Mouse (Mus musculus): ENCODE results near the gene Tgif2. TPM values are rescaled to one million over a fixed set of nuclear protein-coding genes. Genes with fewer than 3 reads are reported as not detected.
"Not testable (repeated sequence)": the region's sequence is repeated elsewhere in the genome, so short reads cannot be mapped to it uniquely, and the experiment has no call there.

Gene Tgif2
- polyA plus RNA-seq, 1 experiment from 2014 or later: 44.5 TPM

- WGBS: 58% methylated on average over 3 of the region's 3 CpGs
- Histone ChIP-seq H3K9ac (replicated peaks) (no peak overlapping the region), H3K27ac (no peak overlapping the region), H3K4me3 (replicated peaks) (no peak overlapping the region), H3K36me3 (no peaks in the 10 kb centered on the region), H3K4me1 (replicated peaks) (peaks cover 24% of the 10 kb centered on the region), H3K27me3 (no peaks in the 10 kb centered on the region), H3K9me3 (no peaks in the 10 kb centered on the region), H3K4me2 (replicated peaks) (no peak overlapping the region)
- no peak for ATAC-seq
Measured at GRCm38 (mm10) chr2:156815412-156815811, 24.4 kb upstream of the Tgif2 start.

DNA sequence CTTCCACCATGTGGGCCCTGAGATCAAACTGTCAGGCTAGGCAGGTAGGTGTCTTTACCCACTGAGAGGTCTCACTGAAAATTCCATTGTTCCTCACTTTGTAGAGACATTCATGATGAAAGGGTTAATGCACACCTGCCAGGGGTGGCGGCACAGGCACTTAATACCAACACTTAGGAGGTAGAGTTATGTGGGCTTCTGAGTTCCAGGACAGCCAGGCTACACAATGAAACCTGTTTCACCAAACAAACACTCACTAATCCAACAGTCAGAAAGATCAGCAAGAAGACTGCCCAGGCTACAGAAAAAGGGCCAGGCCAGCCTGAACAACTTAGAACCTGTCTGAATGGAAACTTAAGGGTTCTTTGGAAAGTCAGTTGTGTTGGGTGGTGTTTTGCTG lies 23.7 kb upstream of the Tgif2 start:
- Histone ChIP-seq H3K4me1 (replicated peaks) (peaks cover 24% of the 10 kb centered on the region), H3K36me3 (no peaks in the 10 kb centered on the region), H3K27ac (no peak overlapping the region), H3K4me2 (replicated peaks) (no peak overlapping the region), H3K4me3 (replicated peaks) (no peak overlapping the region), H3K27me3 (no peaks in the 10 kb centered on the region), H3K9ac (replicated peaks) (no peak overlapping the region), H3K9me3 (no peaks in the 10 kb centered on the region)
- no peak for ATAC-seq
- WGBS: 63% methylated on average over 1 of the region's 1 CpGs

- WGBS: 90% methylated on average over 6 of the region's 6 CpGs
- ATAC-seq; H3K27me3 ChIP-seq; H3K4me3 ChIP-seq (replicated peaks); H3K4me2 ChIP-seq (replicated peaks); H3K4me1 ChIP-seq (replicated peaks); H3K9me3 ChIP-seq; H3K36me3 ChIP-seq; H3K27ac ChIP-seq; H3K9ac ChIP-seq (replicated peaks): not testable (repeated sequence)
Measured at GRCm38 (mm10) chr2:156825128-156825527, 14.7 kb upstream of the Tgif2 start.

DNA sequence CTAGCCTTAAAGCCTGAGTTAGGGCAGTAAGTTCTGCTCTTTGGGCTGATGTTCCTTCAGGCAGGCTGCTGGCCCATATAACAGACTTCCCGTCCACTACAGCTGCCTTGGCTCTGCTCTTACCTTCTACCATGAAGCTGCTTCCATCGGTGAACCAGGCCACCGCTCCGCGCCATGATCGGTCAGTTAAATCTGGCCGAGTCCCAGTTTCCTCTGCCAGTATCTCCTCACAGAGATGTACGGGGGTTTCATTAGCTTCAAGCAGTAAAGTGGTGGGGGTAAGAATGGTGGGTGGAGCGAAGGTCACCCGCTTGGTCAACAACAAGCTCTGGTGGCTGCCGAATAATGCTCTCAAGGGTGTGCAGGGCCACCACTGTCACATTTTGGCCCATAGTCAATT lies 5.5 kb upstream of the Tgif2 start:
- H3K27me3 ChIP-seq: no peaks in the 10 kb centered on the region; the same call in 1 of the 2 replicates
- H3K4me1 ChIP-seq (replicated peaks): peaks cover 3% of the 10 kb centered on the region

DNA sequence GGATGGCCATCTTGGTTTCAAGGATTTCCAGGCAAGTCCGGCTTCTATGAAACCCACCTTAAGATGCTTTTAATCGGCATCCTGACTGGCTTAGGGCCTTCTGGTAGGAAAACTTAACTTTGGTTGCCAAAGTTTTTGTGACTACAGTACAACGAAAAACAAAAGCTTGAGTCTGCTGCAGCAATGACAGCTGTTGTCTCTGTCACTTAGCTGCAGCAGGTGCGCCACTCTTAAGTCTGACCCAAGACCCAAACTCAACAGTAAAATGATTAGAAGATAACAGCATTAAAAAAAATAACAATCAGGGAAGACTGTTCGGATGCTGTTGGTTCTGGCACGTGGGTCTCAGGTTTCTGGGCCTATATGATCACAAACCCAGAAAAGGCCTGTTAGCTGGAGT lies 968 bp upstream of the Tgif2 start:
- no peak overlapping the region for H3K9ac ChIP-seq (replicated peaks)
- peak overlapping the region; percentile 73; the same call in 1 of the 2 replicates for H3K4me3 ChIP-seq (replicated peaks)
- no peak overlapping the region for H3K27ac ChIP-seq
- WGBS: 63% methylated on average over 6 of the region's 6 CpGs
- H3K9me3 ChIP-seq: no peaks in the 10 kb centered on the region
- H3K4me2 ChIP-seq (replicated peaks): peak overlapping the region; percentile 98
- no peak for ATAC-seq
- peaks cover 48% of the 10 kb centered on the region for H3K4me1 ChIP-seq (replicated peaks)
- H3K36me3 ChIP-seq: peaks cover 14% of the 10 kb centered on the region
- H3K27me3 ChIP-seq: peaks cover 14% of the 10 kb centered on the region; the same call in 1 of the 2 replicates

More for the DNA sequence above, 5.5 kb upstream of the Tgif2 start:
- H3K9me3 ChIP-seq: peaks cover 11% of the 10 kb centered on the region
- 96% methylated on average over 11 of the region's 11 CpGs for WGBS
- H3K4me2 ChIP-seq (replicated peaks): no peak overlapping the region
- H3K36me3 ChIP-seq: peaks cover 37% of the 10 kb centered on the region
- no peak overlapping the region for H3K9ac ChIP-seq (replicated peaks)
- H3K27ac ChIP-seq: no peak overlapping the region
- H3K4me3 ChIP-seq (replicated peaks): no peak overlapping the region
- ATAC-seq: no peak

DNA sequence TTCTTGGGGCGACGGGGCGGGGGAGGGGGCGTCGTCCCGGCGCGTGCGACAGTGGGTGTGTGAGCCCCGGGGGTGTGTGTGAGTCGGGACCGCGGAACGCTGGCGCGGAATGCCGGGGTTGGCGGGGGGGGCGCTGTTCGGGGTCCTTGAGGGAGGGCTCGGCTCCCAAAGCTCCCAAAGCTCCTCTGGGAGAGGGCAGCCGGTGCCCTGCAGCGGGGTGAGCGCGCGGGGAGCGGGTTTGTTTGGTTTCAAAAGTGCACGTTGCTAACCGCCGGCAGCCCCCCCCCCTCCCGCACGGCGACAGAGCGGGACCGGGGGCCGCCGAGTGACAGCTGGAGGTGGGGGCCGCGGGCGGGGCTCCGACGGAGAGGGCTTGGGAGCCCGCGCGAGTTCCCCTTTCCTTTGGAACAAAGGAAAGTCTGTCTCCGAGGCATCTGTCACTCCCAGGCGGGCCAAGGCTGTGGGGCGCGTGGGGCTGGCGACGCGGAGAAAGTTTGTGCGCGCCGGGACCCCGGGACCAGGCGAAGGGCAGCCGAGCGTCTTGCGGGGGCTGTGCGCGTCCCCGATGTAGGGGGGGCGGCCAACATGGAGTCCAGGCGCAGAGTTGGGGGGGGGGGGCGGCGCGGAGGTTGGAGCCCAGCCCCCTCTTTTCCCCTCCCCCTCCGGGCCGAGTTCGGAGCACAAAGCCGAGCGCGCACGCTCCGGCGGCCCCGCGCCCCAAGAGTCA lies 657 bp downstream of the Tgif2 start:
- Histone ChIP-seq H3K9me3 (no peaks in the 10 kb centered on the region), H3K9ac (replicated peaks) (peak overlapping the region; percentile 79), H3K4me2 (replicated peaks) (peak overlapping the region; percentile 98), H3K4me1 (replicated peaks) (peaks cover 65% of the 10 kb centered on the region), H3K27ac (peak overlapping the region; percentile 84), H3K36me3 (peaks cover 6% of the 10 kb centered on the region; the same call in 1 of the 2 replicates), H3K4me3 (replicated peaks) (peak overlapping the region; percentile 73), H3K27me3 (peaks cover 14% of the 10 kb centered on the region; the same call in 1 of the 2 replicates)
- 1% methylated on average over 64 of the region's 79 CpGs for WGBS
- ATAC-seq: peak; percentile 48

- Histone ChIP-seq H3K9me3 (no peaks in the 10 kb centered on the region), H3K27me3 (peaks cover 14% of the 10 kb centered on the region; the same call in 1 of the 2 replicates), H3K4me1 (replicated peaks) (peaks cover 72% of the 10 kb centered on the region), H3K4me2 (replicated peaks) (peak overlapping the region; percentile 98), H3K36me3 (peaks cover 4% of the 10 kb centered on the region; the same call in 1 of the 2 replicates), H3K4me3 (replicated peaks) (peak overlapping the region; percentile 73), H3K27ac (peak overlapping the region; percentile 84), H3K9ac (replicated peaks) (peak overlapping the region; percentile 79)
- under 1% methylated on average over 42 of the region's 42 CpGs for WGBS
- peak; percentile 13; the same call in 1 of the 2 replicates for ATAC-seq
Measured at GRCm38 (mm10) chr2:156841028-156841840, 1.4 kb downstream of the Tgif2 start.

GRCm38 (mm10) chr2:156841841-156842706 lies 2.3 kb downstream of the Tgif2 start:
- Histone ChIP-seq H3K27me3 (peaks cover 14% of the 10 kb centered on the region; the same call in 1 of the 2 replicates), H3K9me3 (no peaks in the 10 kb centered on the region), H3K4me3 (replicated peaks) (peak overlapping the region; percentile 73), H3K36me3 (0 out of 2 replicates have a peak, but pooled peaks cover 4% of the 10 kb centered on the region), H3K4me2 (replicated peaks) (peak overlapping the region; percentile 98), H3K4me1 (replicated peaks) (peaks cover 79% of the 10 kb centered on the region), H3K9ac (replicated peaks) (peak overlapping the region; percentile 79), H3K27ac (peak overlapping the region; percentile 84)
- WGBS: 3% methylated on average over 20 of the region's 20 CpGs
- ATAC-seq: peak; percentile 31; the same call in 1 of the 2 replicates

GRCm38 (mm10) chr2:156842711-156843110 lies 2.9 kb downstream of the Tgif2 start:
- peak overlapping the region; percentile 84; the same call in 1 of the 2 replicates for H3K27ac ChIP-seq
- H3K27me3 ChIP-seq: peaks cover 14% of the 10 kb centered on the region; the same call in 1 of the 2 replicates
- WGBS: 8% methylated on average over 11 of the region's 11 CpGs
- peak overlapping the region; percentile 98 for H3K4me2 ChIP-seq (replicated peaks)
- 0 out of 2 replicates have a peak, but pooled peaks cover 5% of the 10 kb centered on the region for H3K36me3 ChIP-seq
- peak overlapping the region; percentile 73 for H3K4me3 ChIP-seq (replicated peaks)
- H3K9me3 ChIP-seq: no peaks in the 10 kb centered on the region
- H3K9ac ChIP-seq (replicated peaks): no peak overlapping the region
- ATAC-seq: no peak
- peaks cover 84% of the 10 kb centered on the region for H3K4me1 ChIP-seq (replicated peaks)

DNA sequence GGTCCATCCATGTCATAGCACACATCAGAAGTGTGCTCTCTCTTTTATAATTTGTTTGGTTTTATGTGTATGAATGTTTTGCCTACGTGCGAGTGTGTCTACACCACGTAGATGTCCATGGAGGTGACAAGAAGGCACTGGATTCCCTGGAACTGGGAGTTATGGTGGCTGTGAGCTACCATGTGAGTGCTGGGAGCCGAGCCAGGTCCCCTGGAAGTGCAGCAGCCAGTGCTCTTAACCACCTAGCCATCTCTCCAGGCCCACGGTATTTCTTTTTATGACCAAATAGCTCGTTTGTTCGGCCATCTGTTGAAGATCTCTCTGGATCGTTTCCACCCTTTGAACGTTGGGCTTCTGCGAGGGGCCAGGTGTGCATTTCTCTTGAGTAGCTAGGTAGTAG lies 3.5 kb downstream of the Tgif2 start:
- Histone ChIP-seq H3K9ac (replicated peaks) (no peak overlapping the region), H3K4me2 (replicated peaks) (peak overlapping the region; percentile 98), H3K9me3 (no peaks in the 10 kb centered on the region), H3K27ac (no peak overlapping the region), H3K4me1 (replicated peaks) (peaks cover 90% of the 10 kb centered on the region), H3K27me3 (peaks cover 14% of the 10 kb centered on the region; the same call in 1 of the 2 replicates), H3K36me3 (0 out of 2 replicates have a peak, but pooled peaks cover 5% of the 10 kb centered on the region), H3K4me3 (replicated peaks) (no peak overlapping the region)
- 84% methylated on average over 10 of the region's 10 CpGs for WGBS
- ATAC-seq: no peak

- H3K4me2 ChIP-seq (replicated peaks): 0 out of 2 replicates have a peak overlapping the region, but pooled peaks have one; percentile 6
- peaks cover 11% of the 10 kb centered on the region; the same call in 1 of the 2 replicates for H3K36me3 ChIP-seq
- H3K9ac ChIP-seq (replicated peaks): no peak overlapping the region
- 42% methylated on average over 10 of the region's 10 CpGs for WGBS
- no peak for ATAC-seq
- peaks cover 83% of the 10 kb centered on the region for H3K4me1 ChIP-seq (replicated peaks)
- no peaks in the 10 kb centered on the region for H3K9me3 ChIP-seq
- H3K27me3 ChIP-seq: peaks cover 12% of the 10 kb centered on the region; the same call in 1 of the 2 replicates
- H3K27ac ChIP-seq: peak overlapping the region; percentile 35
- no peak overlapping the region for H3K4me3 ChIP-seq (replicated peaks)
Measured at GRCm38 (mm10) chr2:156844715-156845114, 4.9 kb downstream of the Tgif2 start.
